Comparison of ENCODE assay signal across 9 mouse cellular contexts in the genomic region with DNA sequence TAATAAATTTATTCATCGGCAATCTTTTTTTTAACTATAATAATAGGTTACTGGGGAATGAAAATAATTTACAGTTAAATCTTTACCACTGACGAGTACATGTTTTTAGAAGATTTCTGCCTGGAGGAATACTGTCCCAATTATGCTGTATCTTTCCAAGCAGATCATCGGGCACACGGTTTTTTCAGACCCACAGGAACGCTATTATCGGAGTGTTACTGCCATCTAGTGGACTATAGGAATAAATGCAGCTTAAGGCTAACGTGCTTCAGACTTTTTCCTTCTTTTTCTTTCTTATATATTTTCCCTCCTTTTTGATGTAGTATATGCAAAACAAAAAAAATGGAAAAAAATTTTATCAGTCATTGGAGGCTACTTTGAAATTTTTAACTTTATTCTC. TPM values are rescaled to one million over a fixed set of nuclear protein-coding genes. Genes with fewer than 3 reads are reported as not detected.
DNase-seq lines count a peak whose midpoint lies in the region; ATAC-seq lines count a peak whose summit lies in the region.
"Had no signal": no experiment of that assay in that cellular context is flagged by ENCODE, and none has a peak within 500 bp of the region (broad histone marks: within the 10 kb centered on the region; RNA-seq: fewer than 3 reads in every experiment).

No protein-coding gene starts in this region.

- no peaks in the 10 kb centered on the region for H3K4me1 ChIP-seq in midbrain, embryonic 14.5 days (ENCODE audit: control insufficient read depth, insufficient read depth, low read length)
- no peaks in the 10 kb centered on the region for H3K4me1 ChIP-seq in midbrain, embryonic 10.5 days
- no peaks in the 10 kb centered on the region for H3K4me1 ChIP-seq in forebrain, embryonic 13.5 days

- ATAC-seq in midbrain, embryonic 14.5 days (ENCODE audit: low FRiP score, low TSS enrichment): peak; percentile 53; the same call in 1 of the 2 replicates
- peak; percentile 75 for ATAC-seq in forebrain, embryonic 13.5 days
- ATAC-seq in neutrophil, adult 5-6 weeks (ENCODE audit: extremely low read depth, insufficient number of reproducible peaks, low FRiP score, poor library complexity, severe bottlenecking): peak; percentile 81; the same call in 1 of the 2 replicates

- DNase-seq in gastrocnemius, adult 18-20 months (ENCODE audit: low spot score): peak; percentile 24
- no peak for DNase-seq in gastrocnemius, postnatal 36 days
- DNase-seq in midbrain, embryonic 14.5 days: peak; percentile 85
- DNase-seq in midbrain, embryonic 10.5 days (ENCODE audit: low spot score): no peak
- no peak for DNase-seq in layer of hippocampus, adult 8-10 months (ENCODE audit: low spot score in 2 of 2)
- no peak for DNase-seq in thymus, postnatal 4 days

- H3K4me2 ChIP-seq in midbrain, embryonic 14.5 days (ENCODE audit: low read length): no peak overlapping the region
- no peak overlapping the region for H3K4me2 ChIP-seq in forebrain, embryonic 13.5 days

- H3K4me3 ChIP-seq in midbrain, embryonic 14.5 days (replicated peaks; ENCODE audit: low read depth, low read length): no peak overlapping the region
- no peak overlapping the region for H3K4me3 ChIP-seq in midbrain, embryonic 10.5 days
- H3K4me3 ChIP-seq in forebrain, embryonic 13.5 days: no peak overlapping the region

- no peaks in the 10 kb centered on the region for H3K27me3 ChIP-seq in midbrain, embryonic 14.5 days (ENCODE audit: control insufficient read depth, insufficient read depth, low read length)
- H3K27me3 ChIP-seq in midbrain, embryonic 10.5 days (ENCODE audit: low read depth, poor library complexity, severe bottlenecking): no peaks in the 10 kb centered on the region
- no peaks in the 10 kb centered on the region for H3K27me3 ChIP-seq in forebrain, embryonic 13.5 days

- H3K36me3 ChIP-seq in midbrain, embryonic 14.5 days (ENCODE audit: control insufficient read depth, insufficient read depth, low read length): no peaks in the 10 kb centered on the region
- no peaks in the 10 kb centered on the region for H3K36me3 ChIP-seq in midbrain, embryonic 10.5 days
- H3K36me3 ChIP-seq in forebrain, embryonic 13.5 days (ENCODE audit: poor library complexity, severe bottlenecking): no peaks in the 10 kb centered on the region

- 13% methylated on average over 7 of the region's 7 CpGs for WGBS in midbrain, embryonic 14.5 days
- WGBS in midbrain, embryonic 10.5 days: 17% methylated on average over 7 of the region's 7 CpGs
- WGBS in forebrain, embryonic 13.5 days: 15% methylated on average over 7 of the region's 7 CpGs

- H3K27ac ChIP-seq in midbrain, embryonic 14.5 days (replicated peaks; ENCODE audit: low read depth, low read length): no peak overlapping the region
- H3K27ac ChIP-seq in midbrain, embryonic 10.5 days (replicated peaks): no peak overlapping the region
- no peak overlapping the region for H3K27ac ChIP-seq in forebrain, embryonic 13.5 days

- intact Hi-C loops in gastrocnemius, postnatal 36 days (cut with DNase I): loop anchor here (5.0 to 10.0 kb wide), 2 partner anchors 89 to 626 kb away; no protein-coding TSS in a partner anchor

- no peak overlapping the region for H3K9ac ChIP-seq in midbrain, embryonic 14.5 days (replicated peaks; ENCODE audit: low read length)
- no peak overlapping the region for H3K9ac ChIP-seq in forebrain, embryonic 13.5 days

- H3K9me3 ChIP-seq in midbrain, embryonic 14.5 days (ENCODE audit: control insufficient read depth, low read length): no peaks in the 10 kb centered on the region
- no peaks in the 10 kb centered on the region for H3K9me3 ChIP-seq in midbrain, embryonic 10.5 days (replicated peaks)
- H3K9me3 ChIP-seq in forebrain, embryonic 13.5 days (replicated peaks): no peaks in the 10 kb centered on the region

RNA-seq across cellular contexts. Expression of a gene that starts 20.4 kb away (rescaled TPM):
- total RNA-seq in gastrocnemius, adult 18-20 months (2021): under 1 TPM; 0.11 to 0.17 TPM
- under 1 TPM; 0.17 to 0.20 TPM for total RNA-seq in gastrocnemius, postnatal 36 days (2021)
- 0.13 TPM in 1 of 2 replicates, not detected in the other for polyA plus RNA-seq in midbrain, embryonic 14.5 days (2014; fragmentation: Nextera tagmentation; extraction: Ambion mirVana)
- polyA plus RNA-seq in midbrain, embryonic 10.5 days (2016; fragmentation: Nextera tagmentation; extraction: Ambion mirVana): 0.07 and 0.12 TPM in 2 replicates
- 0.09 TPM in 1 of 2 replicates, not detected in the other for polyA plus RNA-seq in forebrain, embryonic 13.5 days (2015; fragmentation: Nextera tagmentation; extraction: Ambion mirVana)
- total RNA-seq in neutrophil, adult 5-6 weeks (2017): 64.2 and 76.6 TPM in 2 replicates
- under 1 TPM in 1 of 4 experiments, not detected in 3; 0.07 TPM for total RNA-seq in layer of hippocampus, adult 8-10 months (2022)
- total RNA-seq: left cerebral cortex, postnatal 10 days had no signal

RNA-seq across cellular contexts. Expression of a gene that starts 31.4 kb away (rescaled TPM):
- under 1 TPM; 0.66 to 0.78 TPM for total RNA-seq in gastrocnemius, adult 18-20 months (2021)
- not detected for total RNA-seq in gastrocnemius, postnatal 36 days (2021)
- polyA plus RNA-seq in midbrain, embryonic 14.5 days (2014; fragmentation: Nextera tagmentation; extraction: Ambion mirVana): 9.6 and 10.5 TPM in 2 replicates
- polyA plus RNA-seq in midbrain, embryonic 10.5 days (2016; fragmentation: Nextera tagmentation; extraction: Ambion mirVana): 1.3 and 2.3 TPM in 2 replicates
- 2.8 and 4.0 TPM in 2 replicates for polyA plus RNA-seq in forebrain, embryonic 13.5 days (2015; fragmentation: Nextera tagmentation; extraction: Ambion mirVana)
- 1.4 and 2.8 TPM in 2 replicates for total RNA-seq in neutrophil, adult 5-6 weeks (2017)
- 10 to 100 TPM; 13.1 to 14.7 (median 13.3) TPM for total RNA-seq in layer of hippocampus, adult 8-10 months (2022)

Comparison
In these comparisons a context has a peak if more than half of its experiments do, and no peak if none do; other contexts are left out.
1. DNase-seq: peak in gastrocnemius, adult 18-20 months (single experiment) and midbrain, embryonic 14.5 days (single experiment); none in gastrocnemius, postnatal 36 days (0 of 2), midbrain, embryonic 10.5 days (single experiment), layer of hippocampus, adult 8-10 months (0 of 2) and thymus, postnatal 4 days (single experiment).
2. RNA of a gene that starts 20.4 kb away (total RNA-seq): 64.2 to 76.6 TPM in neutrophil, adult 5-6 weeks; 0.17 to 0.20 TPM in gastrocnemius, postnatal 36 days, 0.11 to 0.17 TPM in gastrocnemius, adult 18-20 months and 0.07 TPM in layer of hippocampus, adult 8-10 months; every median in the first group is over 10 times any median in the second.
3. Peak in every context shown above with its lines, with median percentiles within 50 percentile points of each other: ATAC-seq.